Mouse (Mus musculus): ENCODE data around the gene Dnajc24.

DNA sequence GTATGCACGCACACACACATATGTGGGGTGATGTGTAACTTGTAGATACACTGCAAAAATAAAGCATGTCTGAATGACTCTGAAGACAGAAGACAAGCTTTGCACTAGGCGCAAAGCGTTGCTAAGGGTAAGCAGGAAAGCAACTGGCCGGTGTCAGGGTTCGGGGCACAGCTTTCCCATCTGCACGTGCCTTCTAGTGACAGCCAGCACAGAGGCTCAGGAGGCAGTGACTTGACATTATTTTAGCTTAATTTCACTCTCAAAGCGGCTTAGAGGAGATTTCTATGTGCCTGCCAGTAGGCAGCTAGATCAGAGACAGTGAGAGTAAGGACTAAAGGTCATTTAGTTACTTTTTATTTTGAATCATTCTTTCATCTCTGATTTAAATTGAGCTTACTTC lies 39.1 kb upstream of the Dnajc24 start:
- TF ChIP-seq CTCF (conservative IDR thresholded peaks at IDR 0.05; ENCODE audit: insufficient read depth, insufficient read length, low read depth, low read length) (no peak), POLR2A (IDR thresholded peaks at IDR 0.05; ENCODE audit: low read depth, low read length) (no peak)

All from kidney, adult 2 months (tissue).